Mouse (Mus musculus) C3H10T1/2 (cell line): Measurements from ENCODE around the gene Morf4l1. TPM values are rescaled to one million over a fixed set of nuclear protein-coding genes. Genes with fewer than 3 reads are reported as not detected.

Experiments used
- polyA plus RNA-seq, 2 experiments: library from polyadenylated mRNA; unstranded; fragments of >200 nt; fragmentation: generic; extraction: Trizol; gene quantifications; one replicate each; pipeline ENCODE4 v1.2.1; 2012; ENCODE audit warnings: missing spikeins in 2 of 2

Gene Morf4l1
- polyA plus RNA-seq: 100 to 1,000 TPM in 1 of 2 experiments, 10 to 100 TPM in 1; 21.4 to 173 TPM

GRCm38 (mm10) chr9:90114567-90115307, at the start of gene Morf4l1:
Morf4l1 (minus strand) TSS chr9:90114774.

GRCm38 (mm10) chr9:90162926-90163748, 48.6 kb upstream of the Morf4l1 start, which contains the start of gene Adamts7:
Adamts7 (plus strand) TSS chr9:90163069.

GRCm38 (mm10) chr9:90053852-90054251, 60.7 kb downstream of the Morf4l1 start, which contains the start of gene Ctsh:
Ctsh (plus strand) TSS chr9:90054152.

Other genes with a start within 250 kb of the Morf4l1 start
- under 1 TPM in 1 of 2 experiments, not detected in 1; 0.05 TPM for gene Rasgrf1, start 204.9 kb downstream of the Morf4l1 start, polyA plus RNA-seq
- 10 to 100 TPM; 21.3 to 22.3 TPM for gene Ctsh, start 60.6 kb downstream of the Morf4l1 start, polyA plus RNA-seq
- 10 to 100 TPM in 1 of 2 experiments, 1 to 10 TPM in 1; 5.1 to 15.1 TPM for gene Adamts7, start 48.3 kb upstream of the Morf4l1 start, polyA plus RNA-seq
- gene Tbc1d2b, start 156.0 kb upstream of the Morf4l1 start, polyA plus RNA-seq: 10 to 100 TPM in 1 of 2 experiments, 1 to 10 TPM in 1; 1.8 to 14.9 TPM